Mouse (Mus musculus) cerebellum, adult 9-11 months (tissue): ENCODE measurements around the gene Cnbp.

Experiments
- DNase-seq: peaks from one replicate; pipeline ENCODE4 v3.0.0; 2022

The Cnbp gene

GRCm38 (mm10) chr6:87849780-87850154 is 1.1 kb downstream of the Cnbp start:
- DNase-seq = no peak

GRCm38 (mm10) chr6:87846813-87847212 is 4.1 kb downstream of the Cnbp start:
- no peak for DNase-seq

GRCm38 (mm10) chr6:87845031-87845695 is 5.7 kb downstream of the Cnbp start:
- peak; percentile 77 for DNase-seq

- no peak for DNase-seq
These were observed 8.7 kb downstream of the Cnbp start for GRCm38 (mm10) chr6:87842254-87842653.

- no peak for DNase-seq
These were observed 9.3 kb downstream of the Cnbp start for GRCm38 (mm10) chr6:87841635-87842034.

- peak; percentile 26 for DNase-seq
These were observed 11.0 kb downstream of the Cnbp start for GRCm38 (mm10) chr6:87839797-87840341.

GRCm38 (mm10) chr6:87838551-87839197 is 12.2 kb downstream of the Cnbp start, which contains the start of gene Isy1:
Gene Isy1, minus strand, starts transcription at chr6:87838798.
- peak; percentile 97 for DNase-seq

- DNase-seq = no peak
These were observed 15.2 kb downstream of the Cnbp start, which contains the start of gene Gm45140 for GRCm38 (mm10) chr6:87835695-87836094. Gene Gm45140, minus strand, starts transcription at chr6:87835795.

GRCm38 (mm10) chr6:87820366-87820765 is 30.5 kb downstream of the Cnbp start:
- no peak for DNase-seq

GRCm38 (mm10) chr6:87814486-87814885 is 36.4 kb downstream of the Cnbp start:
- no peak for DNase-seq

- no peak for DNase-seq
These were observed 38.2 kb downstream of the Cnbp start for GRCm38 (mm10) chr6:87812656-87813055.

GRCm38 (mm10) chr6:87811675-87812338 is 39.1 kb downstream of the Cnbp start, which contains the start of gene Rab43:
Gene Rab43, minus strand, starts transcription at chr6:87812164.
- peak; percentile 94 for DNase-seq

- DNase-seq = peak; percentile 68
These were observed 39.9 kb downstream of the Cnbp start for GRCm38 (mm10) chr6:87810713-87811669.

- DNase-seq = no peak
These were observed 40.6 kb downstream of the Cnbp start for GRCm38 (mm10) chr6:87810311-87810710.

GRCm38 (mm10) chr6:87809651-87810161 is 41.2 kb downstream of the Cnbp start:
- DNase-seq = peak; percentile 72

GRCm38 (mm10) chr6:87809144-87809543 is 41.8 kb downstream of the Cnbp start:
- no peak for DNase-seq

- no peak for DNase-seq
These were observed 42.4 kb downstream of the Cnbp start for GRCm38 (mm10) chr6:87808521-87808920.

GRCm38 (mm10) chr6:87807735-87808440 is 43.0 kb downstream of the Cnbp start:
- no peak for DNase-seq

GRCm38 (mm10) chr6:87806857-87807256 is 44.0 kb downstream of the Cnbp start:
- no peak for DNase-seq

GRCm38 (mm10) chr6:87806028-87806427 is 44.9 kb downstream of the Cnbp start:
- DNase-seq = no peak

- no peak for DNase-seq
These were observed 45.5 kb downstream of the Cnbp start for GRCm38 (mm10) chr6:87805448-87805847.
